Mouse (Mus musculus) heart, postnatal 4 days (tissue): ENCODE data around the gene Trim69. TPM values are rescaled to one million over a fixed set of nuclear protein-coding genes. Genes with fewer than 3 reads are reported as not detected.

Source experiments
- DNase-seq: peaks from one replicate; pipeline ENCODE4 v3.0.0; 2021
- total RNA-seq, 2 experiments: library from RNA; stranded (reverse); gene quantifications; 2 replicates each; pipeline ENCODE4 v1.2.3; 2021

Gene Trim69
- not detected for total RNA-seq

- peak; percentile 91 for DNase-seq
These were observed at the start of gene Trim69 for GRCm38 (mm10) chr2:122160680-122161079. TSS of gene Trim69 (plus strand) at chr2:122160700.

DNA sequence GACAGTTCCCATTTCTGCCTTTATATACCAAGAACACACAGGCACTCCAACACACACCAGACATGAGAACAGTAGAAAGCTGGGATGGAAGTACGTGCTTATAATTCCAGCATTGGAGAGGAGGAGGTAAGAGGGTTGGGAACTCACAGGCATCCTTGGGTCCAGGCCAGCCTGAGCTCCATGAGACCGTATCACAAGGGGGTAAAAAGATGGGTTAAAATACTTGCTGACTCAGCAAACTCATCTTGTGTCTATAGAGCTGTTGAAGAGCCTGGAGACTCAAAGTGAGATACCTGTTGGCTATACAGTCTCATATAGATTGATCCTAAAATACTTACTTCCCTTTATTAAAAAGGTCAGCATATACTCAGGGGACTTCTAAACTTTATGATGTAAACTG is 43.6 kb upstream of the Trim69 start:
- DNase-seq: no peak

- DNase-seq: peak; percentile 98
These were observed 42.2 kb upstream of the Trim69 start, which contains the start of gene Spg11 for GRCm38 (mm10) chr2:122117961-122118958. TSS of gene Spg11 (minus strand) at chr2:122118386.

GRCm38 (mm10) chr2:122125680-122126572 is 34.6 kb upstream of the Trim69 start:
- no peak for DNase-seq

DNA sequence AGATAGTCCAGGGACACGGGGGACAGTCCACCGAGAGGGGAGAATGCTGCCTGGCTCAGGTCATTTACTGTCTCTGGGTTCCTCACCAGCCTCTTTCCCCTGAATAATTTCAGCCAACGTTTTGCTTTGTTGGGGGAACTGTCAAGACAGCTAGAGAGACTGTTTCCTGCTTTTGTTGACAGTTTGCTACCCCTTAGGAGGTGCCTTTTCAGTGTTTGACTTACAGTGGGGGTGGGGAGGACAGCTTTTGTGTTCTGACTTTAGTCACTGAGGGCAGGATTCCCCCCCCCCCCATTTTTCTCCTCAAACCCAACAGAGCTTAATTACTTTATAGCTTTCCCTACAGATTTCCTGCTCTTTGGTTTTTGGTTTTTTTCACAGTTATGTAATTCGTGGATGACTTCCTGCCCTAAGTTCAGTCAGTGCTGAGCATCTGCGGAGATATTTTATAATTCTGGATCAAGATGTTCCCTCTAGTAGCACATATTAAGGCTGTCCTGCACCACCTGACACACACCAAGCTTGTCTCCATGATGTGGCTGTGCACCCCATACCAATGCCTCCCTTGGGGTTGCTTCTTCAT is 33.6 kb upstream of the Trim69 start:
- DNase-seq: no peak

DNA sequence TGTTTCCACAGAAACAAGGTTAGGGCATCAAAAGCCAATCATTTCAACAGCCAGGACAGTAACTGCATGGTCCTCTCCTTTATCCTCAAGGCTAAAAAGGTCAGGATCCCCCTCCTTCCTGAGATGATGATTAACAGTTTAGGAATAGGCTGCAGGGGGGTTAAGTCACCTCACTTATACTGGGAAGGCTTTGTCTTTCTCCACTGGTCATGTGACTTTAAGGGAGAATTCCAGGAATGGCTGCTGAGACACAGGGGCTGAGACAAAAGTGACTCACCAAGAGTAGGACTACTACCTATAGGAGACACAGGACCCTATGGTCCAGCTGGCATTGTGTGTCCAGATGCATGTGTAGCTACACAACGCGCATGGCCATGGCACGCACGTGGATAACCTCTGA is 32.9 kb upstream of the Trim69 start:
- no peak for DNase-seq

GRCm38 (mm10) chr2:122132078-122132477 is 28.4 kb upstream of the Trim69 start:
- DNase-seq: no peak

DNA sequence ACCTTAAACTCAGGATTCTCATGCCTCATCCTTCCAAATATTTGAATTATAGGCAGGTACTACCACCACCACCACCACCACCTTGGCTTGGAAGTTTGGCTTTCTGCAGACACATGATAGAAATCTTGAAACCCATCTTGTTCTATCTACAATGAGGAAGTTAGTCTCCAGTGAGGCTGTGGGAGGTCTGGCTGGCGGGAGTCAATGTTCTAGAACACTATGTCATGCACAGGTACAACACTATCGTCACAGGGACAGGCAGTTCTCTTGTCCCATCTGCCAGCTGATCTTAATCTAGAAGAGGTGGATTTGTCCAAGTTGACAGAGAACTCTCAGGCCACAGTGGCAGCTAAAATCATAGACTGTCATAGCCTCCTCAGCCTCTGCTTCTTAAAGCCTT is 27.9 kb upstream of the Trim69 start:
- DNase-seq: no peak

DNA sequence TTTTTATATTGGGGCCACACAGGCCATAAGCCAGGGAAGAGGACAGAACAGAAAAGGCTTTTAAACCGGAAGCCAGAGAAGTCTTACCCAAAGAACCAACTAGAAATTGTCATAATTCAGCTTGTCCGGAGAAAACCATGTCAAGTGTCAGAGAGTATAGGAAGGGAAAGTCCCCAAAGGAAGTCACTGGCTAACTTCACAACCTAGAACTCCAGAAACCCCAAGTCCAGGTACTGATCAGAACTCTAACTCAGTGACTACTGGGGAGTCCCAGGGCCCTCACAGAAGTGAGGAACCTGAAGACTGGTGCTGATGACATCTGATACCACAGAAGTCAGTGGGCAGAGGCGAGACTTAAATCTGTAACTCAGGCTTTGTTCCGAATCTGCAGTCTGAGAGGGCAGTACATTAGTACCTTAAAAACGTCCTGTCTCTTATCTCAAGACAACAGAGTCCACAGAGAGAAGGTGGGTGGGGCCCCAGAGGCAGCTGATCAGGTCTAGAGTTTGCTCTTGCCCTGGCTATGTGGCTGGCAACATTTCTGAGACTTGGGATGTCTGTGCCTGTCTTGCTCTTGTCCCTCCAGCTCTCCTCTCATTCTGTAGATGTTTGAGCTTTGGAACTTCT is 22.5 kb upstream of the Trim69 start:
- no peak for DNase-seq

DNA sequence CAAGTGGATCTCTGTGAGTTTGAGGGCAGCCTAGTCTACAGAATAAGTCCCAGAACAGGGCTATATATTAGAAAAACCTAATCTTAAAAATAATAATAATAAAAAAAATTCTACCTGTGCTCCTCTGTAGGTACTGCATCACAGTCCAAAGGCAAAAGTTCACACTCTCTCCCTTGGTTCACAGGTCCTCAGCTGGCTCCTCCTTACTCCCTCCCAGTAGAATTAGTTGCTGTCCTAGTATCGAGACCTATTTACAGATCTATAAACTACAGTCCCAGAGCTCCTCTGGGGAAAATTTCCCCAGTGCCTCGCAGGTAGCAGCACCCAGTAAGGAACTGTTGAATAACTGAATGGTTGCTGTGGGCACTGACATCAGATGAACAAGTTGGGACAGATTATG is 19.7 kb upstream of the Trim69 start:
- DNase-seq: no peak

DNA sequence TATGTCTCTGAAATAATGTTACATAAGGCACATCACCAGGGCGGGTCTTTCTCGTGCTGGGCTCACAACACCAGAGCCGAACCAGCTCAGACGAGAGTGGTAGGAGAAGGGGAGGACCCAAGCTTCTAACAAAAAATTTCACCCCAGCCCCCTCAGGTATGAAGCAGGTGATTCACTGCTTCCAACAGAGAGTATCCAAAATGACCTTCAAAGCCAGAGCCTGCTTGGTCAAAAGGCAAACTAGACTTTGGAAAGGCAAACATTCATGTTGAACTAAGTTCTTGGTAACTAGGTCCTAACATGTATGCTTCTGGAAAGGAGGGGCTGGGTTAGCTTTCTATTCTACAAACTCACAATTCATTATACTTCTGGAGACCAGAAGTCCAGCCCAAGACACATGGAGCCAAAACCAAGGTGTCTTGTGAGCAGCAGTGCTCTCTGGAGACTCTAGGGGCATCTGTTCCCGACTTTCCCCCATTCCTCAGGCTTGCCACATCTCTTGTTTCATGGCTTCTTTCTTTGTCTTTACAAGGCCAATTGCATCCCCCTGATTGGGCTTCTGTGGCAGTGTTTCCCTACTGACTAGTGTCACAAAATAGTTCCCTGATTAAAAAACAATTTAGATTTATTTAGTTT is 19.1 kb upstream of the Trim69 start:
- DNase-seq: no peak

GRCm38 (mm10) chr2:122143111-122143510 is 17.4 kb upstream of the Trim69 start:
- DNase-seq: no peak

DNA sequence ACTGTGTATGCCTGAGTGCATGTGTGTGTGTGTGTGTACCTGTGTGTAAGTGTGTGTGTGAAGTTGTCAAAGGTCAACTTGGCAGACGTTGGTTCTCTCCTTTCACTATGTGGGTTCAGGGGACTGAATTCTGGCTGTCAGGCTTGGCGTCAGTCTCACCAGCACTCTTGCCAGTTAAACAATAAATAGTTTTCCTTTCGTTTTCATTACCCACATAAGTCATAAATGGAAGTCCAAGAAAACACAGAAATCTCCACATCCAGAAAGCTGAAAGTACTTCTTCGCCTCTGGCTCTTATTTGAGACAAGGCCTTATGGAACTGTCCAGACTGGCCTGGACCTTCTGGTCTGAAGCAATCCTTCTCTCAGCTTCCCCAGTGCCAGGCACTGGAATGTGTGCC is 14.7 kb upstream of the Trim69 start:
- no peak for DNase-seq

GRCm38 (mm10) chr2:122146687-122147086 is 13.8 kb upstream of the Trim69 start:
- DNase-seq: peak; percentile 41

- peak; percentile 96 for DNase-seq
These were observed 12.8 kb upstream of the Trim69 start, which contains the start of gene B2m for GRCm38 (mm10) chr2:122147508-122148241. TSS of gene B2m (plus strand) at chr2:122147686.

- peak; percentile 78 for DNase-seq
These were observed 12.1 kb upstream of the Trim69 start for GRCm38 (mm10) chr2:122148242-122148917.

DNA sequence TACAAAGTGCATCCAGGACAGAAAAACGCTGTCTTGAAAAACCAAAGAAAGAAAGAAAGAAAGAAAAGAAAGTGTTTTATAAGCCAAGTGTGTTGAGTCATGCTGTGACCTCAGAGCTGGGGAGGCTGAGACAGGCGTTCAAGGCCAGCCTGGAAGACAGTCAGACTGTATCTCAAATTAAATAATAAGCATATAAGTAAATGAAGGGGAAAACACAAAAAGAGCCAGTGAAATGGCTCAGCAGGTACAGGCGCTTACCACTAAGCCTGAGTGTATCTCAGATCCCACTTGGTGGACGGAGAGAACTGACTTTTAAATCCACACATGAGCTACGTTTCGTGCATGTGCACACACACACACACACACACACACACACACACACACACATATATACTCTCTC is 11.2 kb upstream of the Trim69 start:
- no peak for DNase-seq

- no peak for DNase-seq
These were observed 10.8 kb upstream of the Trim69 start for GRCm38 (mm10) chr2:122149716-122150115.

DNA sequence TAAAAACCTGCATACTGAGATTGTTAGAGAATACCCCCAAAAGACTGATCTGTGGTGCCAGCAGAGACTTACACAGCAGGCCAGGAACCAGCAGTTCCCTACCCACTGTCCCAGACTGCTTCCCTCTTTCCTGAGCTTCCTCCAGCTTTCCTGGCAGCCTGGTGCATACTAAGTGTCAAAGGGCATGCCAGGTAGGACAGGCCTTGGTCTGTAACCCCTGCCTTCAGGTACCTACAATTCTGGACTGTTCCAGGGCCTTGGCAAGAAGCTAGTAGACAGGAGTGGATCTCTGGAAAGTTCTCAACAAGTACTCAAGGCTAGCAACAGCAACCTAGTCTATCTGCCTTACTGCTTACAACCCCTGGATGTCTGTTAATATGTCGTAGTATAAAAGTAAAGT is 9.3 kb upstream of the Trim69 start:
- DNase-seq: no peak

GRCm38 (mm10) chr2:122152850-122153249 is 7.7 kb upstream of the Trim69 start:
- no peak for DNase-seq
